20 mouse cellular contexts compared by ENCODE assay signal in genomic region chr7:119898247-119898856, GRCm38 (mm10). TPM values are rescaled to one million over a fixed set of nuclear protein-coding genes. Genes with fewer than 3 reads are reported as not detected.
DNase-seq lines count a peak whose midpoint lies in the region; ATAC-seq and TF ChIP-seq lines count a peak whose summit lies in the region.
"Had no signal": no experiment of that assay in that cellular context is flagged by ENCODE, and none has a peak within 500 bp of the region (broad histone marks: within the 10 kb centered on the region; RNA-seq: fewer than 3 reads in every experiment).

No protein-coding gene starts in this region.

- DNase-seq in heart, adult 11 months: peak; percentile 52
- DNase-seq in heart, embryonic 10.5 days (ENCODE audit: low spot score): no peak
- DNase-seq in ES-CJ7 (ENCODE audit: low read depth, low spot score) (peak; percentile 79), ZHBTc4 (ENCODE audit: low read depth, low spot score) (peak; percentile 82)
- DNase-seq in kidney, postnatal 14 days: no peak
- DNase-seq: adrenal gland, postnatal 10 days; cerebellum, adult 11-12 months; cerebellum, adult 9-10 months; cerebellum, postnatal 25 days; forebrain, postnatal 0 days; heart, postnatal 14 days; kidney, adult 11 months had no signal

- WGBS in heart, embryonic 10.5 days: 31% methylated on average over 1 of the region's 1 CpGs

- no peak for ATAC-seq in megakaryocyte, adult 5-6 weeks (ENCODE audit: poor library complexity, severe bottlenecking)
- ATAC-seq: forebrain, postnatal 0 days; hindbrain, postnatal 0 days had no signal

- no peak overlapping the region for H3K4me3 ChIP-seq in heart, embryonic 10.5 days
- peak overlapping the region; percentile 94; the same call in 1 of the 2 replicates for H3K4me3 ChIP-seq in E14TG2a.4 (replicated peaks; ENCODE audit: low read length)
- H3K4me3 ChIP-seq: embryonic facial prominence, embryonic 13.5 days; forebrain, embryonic 12.5 days; heart, embryonic 15.5 days; hindbrain, embryonic 13.5 days had no signal

- H3K9me3 ChIP-seq in heart, embryonic 10.5 days: no peaks in the 10 kb centered on the region
- H3K9me3 ChIP-seq in E14TG2a.4 (ENCODE audit: low read length): no peaks in the 10 kb centered on the region
- H3K9me3 ChIP-seq: embryonic facial prominence, embryonic 13.5 days; forebrain, embryonic 12.5 days; heart, embryonic 15.5 days; hindbrain, embryonic 13.5 days had no signal

- H3K27me3 ChIP-seq in heart, embryonic 10.5 days (ENCODE audit: insufficient read depth, poor library complexity, severe bottlenecking): no peaks in the 10 kb centered on the region
- no peaks in the 10 kb centered on the region for H3K27me3 ChIP-seq in E14TG2a.4 (ENCODE audit: insufficient read depth, low read length)
- H3K27me3 ChIP-seq: CH12.LX; embryonic facial prominence, embryonic 13.5 days; forebrain, embryonic 12.5 days; heart, embryonic 15.5 days; hindbrain, embryonic 13.5 days had no signal

- H3K27ac ChIP-seq in heart, embryonic 10.5 days: no peak overlapping the region
- H3K27ac ChIP-seq: embryonic facial prominence, embryonic 13.5 days; forebrain, embryonic 12.5 days; heart, embryonic 15.5 days; hindbrain, embryonic 13.5 days; hindbrain, postnatal 0 days had no signal

- no peaks in the 10 kb centered on the region for H3K36me3 ChIP-seq in heart, embryonic 10.5 days
- no peaks in the 10 kb centered on the region for H3K36me3 ChIP-seq in E14TG2a.4 (ENCODE audit: insufficient read depth, low read length)
- H3K36me3 ChIP-seq: embryonic facial prominence, embryonic 13.5 days; forebrain, embryonic 12.5 days; heart, embryonic 15.5 days; hindbrain, embryonic 13.5 days had no signal

- H3K4me1 ChIP-seq in heart, embryonic 10.5 days: peaks cover 15% of the 10 kb centered on the region; the same call in 1 of the 2 replicates
- peaks cover 68% of the 10 kb centered on the region for H3K4me1 ChIP-seq in E14TG2a.4 (replicated peaks; ENCODE audit: low read depth, low read length)

- TF ChIP-seq CTCF in E14TG2a.4 (conservative IDR thresholded peaks at IDR 0.05; ENCODE audit: low read length): no peak

RNA-seq across cellular contexts. Expression of gene Dcun1d3, which starts 2.3 kb away (rescaled TPM):
- polyA plus RNA-seq in heart, embryonic 10.5 days (2016; fragmentation: Nextera tagmentation; extraction: Ambion mirVana): 7.4 and 10.1 TPM in 2 replicates
- 5.1 and 9.5 TPM in 2 replicates for total RNA-seq in megakaryocyte, adult 5-6 weeks (2015)
- 8.7 and 10.9 TPM in 2 replicates for total RNA-seq in megakaryocyte, adult 5-6 weeks (2017)

RNA-seq across cellular contexts. Expression of gene Lyrm1, which starts 2.7 kb away (rescaled TPM):
- polyA plus RNA-seq in heart, embryonic 10.5 days (2016; fragmentation: Nextera tagmentation; extraction: Ambion mirVana): 7.7 and 10.8 TPM in 2 replicates
- 7.9 and 11.0 TPM in 2 replicates for total RNA-seq in megakaryocyte, adult 5-6 weeks (2015)
- total RNA-seq in megakaryocyte, adult 5-6 weeks (2017): 10.9 and 11.0 TPM in 2 replicates

Comparison
In these comparisons a context has a peak if more than half of its experiments do, and no peak if none do; other contexts are left out.
1. DNase-seq: peak in heart, adult 11 months (single experiment), ES-CJ7 (single experiment) and ZHBTc4 (single experiment); none in heart, embryonic 10.5 days (single experiment) and kidney, postnatal 14 days (single experiment).